Mouse (Mus musculus) cerebellum, postnatal 10 days (tissue): ENCODE measurements around the gene Bex6.
A peak's percentile ranks its signal among the peaks of the same experiment; 100 is the strongest.
"Not testable (repeated sequence)": the region's sequence is repeated elsewhere in the genome, so short reads cannot be mapped to it uniquely, and the experiment has no call there.

Experiments used
- DNase-seq, 2 experiments: peaks; one replicate each; pipeline ENCODE4 v3.0.0; 2021; ENCODE audit warnings: mixed read lengths in 2 of 2

The Bex6 gene

DNA sequence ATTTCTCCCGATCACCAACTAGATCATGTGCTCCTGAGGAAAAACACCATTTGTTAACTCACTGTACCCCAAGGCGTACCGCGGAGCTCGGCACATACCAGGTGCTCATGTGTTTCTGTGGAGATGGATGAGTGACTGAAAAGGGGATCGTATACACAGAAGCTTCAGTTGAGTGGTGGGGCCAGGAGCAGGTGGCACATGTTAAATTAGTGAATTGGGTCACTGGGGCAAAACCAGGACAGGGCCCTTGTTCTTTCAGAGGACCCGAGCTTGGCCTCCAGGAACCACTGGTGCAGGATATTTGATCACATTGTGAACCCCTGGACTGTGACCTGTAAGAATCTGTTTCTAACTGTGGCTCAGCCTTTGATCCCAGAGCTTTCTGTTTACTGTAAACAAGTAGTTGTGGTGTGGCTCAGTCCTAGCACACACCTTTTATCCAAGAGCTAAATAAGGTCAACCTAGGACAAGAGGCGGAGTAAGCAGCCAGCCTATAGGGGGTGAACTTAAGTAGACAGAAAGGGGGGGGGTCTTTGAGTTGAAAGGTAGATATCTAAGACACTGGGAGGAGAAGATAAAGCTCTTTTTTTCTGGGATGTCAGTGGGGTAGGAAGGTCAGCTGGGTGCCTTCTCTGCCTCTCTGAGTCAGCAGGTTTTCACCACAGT is 5.2 kb upstream of the Bex6 start:
- no peak for DNase-seq

DNA sequence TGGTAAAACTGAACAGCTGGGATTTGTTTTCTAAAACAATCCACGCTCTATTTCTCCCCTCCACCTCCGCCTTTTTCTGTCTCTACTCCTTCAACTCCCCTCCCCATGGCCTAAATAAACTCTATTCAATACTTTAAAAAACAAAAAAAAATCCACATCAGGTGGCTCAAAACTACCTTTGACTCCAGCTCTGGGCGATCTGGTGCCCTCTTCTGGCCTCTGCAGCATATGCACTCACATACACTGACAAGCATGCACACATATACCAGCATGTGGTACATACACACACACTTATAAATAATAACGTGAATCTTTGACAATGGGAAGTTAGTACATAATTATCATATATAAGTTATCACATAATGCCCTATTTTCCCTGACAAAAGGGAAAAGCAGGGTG is 4.6 kb upstream of the Bex6 start:
- no peak for DNase-seq

DNA sequence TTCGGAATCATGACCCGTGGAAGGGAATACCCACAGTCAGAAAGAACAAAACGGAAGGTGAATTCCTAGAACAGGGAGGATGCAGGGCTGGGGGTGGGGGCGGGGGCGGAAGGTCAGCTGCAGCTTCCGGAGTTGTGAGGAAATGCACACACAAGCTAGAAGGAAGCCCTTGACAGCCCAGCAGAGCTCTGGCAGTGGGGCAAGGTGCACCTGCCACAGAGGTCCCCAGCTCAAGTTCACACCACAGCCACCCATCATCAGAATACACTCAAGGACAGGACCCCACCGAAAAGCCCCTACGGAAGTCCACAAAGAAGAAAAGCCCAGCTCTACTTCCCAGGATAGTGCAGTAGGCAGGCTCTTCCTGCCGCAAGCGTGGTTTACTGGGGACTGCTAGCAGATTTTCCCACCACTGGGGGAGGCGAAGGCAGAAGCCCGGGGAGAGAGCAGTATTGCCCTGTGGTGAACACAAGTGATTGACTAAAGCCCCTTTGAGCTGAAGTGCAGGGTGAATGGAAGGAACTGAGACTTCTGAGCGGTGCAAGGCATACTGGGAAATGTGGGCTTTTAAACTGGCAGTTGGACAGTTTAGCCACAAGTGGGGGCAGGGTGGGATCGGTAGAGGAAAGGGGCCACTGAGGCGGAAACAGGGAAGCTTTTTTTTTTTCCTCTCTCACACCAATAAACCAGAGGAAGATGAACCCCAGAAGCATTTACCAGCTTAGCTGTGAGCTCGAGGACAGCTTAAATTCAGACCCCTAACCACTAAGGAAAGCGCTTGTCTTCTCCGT is 2.5 kb upstream of the Bex6 start:
- DNase-seq, result no peak

DNA sequence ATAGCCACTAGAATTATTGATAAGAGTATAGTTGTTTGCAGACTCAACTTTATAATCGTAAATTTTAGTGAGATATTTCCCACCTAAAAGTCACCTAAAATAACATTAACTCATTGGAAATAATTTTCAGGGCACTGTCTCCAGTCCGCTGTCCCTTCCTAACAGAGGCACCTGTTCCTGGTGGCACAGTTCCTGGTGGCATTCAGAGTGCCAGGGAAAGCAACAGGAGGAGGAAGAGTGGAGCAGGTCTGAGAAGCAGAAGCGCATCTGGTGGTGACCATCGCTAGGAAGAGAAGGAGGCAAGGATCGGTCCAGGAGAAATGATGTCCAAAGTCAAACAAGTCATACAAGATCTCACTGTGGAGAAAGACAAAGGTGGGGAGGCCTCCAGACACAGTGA is 6.4 kb downstream of the Bex6 start:
- DNase-seq, result peak; percentile 37 to 60

DNA sequence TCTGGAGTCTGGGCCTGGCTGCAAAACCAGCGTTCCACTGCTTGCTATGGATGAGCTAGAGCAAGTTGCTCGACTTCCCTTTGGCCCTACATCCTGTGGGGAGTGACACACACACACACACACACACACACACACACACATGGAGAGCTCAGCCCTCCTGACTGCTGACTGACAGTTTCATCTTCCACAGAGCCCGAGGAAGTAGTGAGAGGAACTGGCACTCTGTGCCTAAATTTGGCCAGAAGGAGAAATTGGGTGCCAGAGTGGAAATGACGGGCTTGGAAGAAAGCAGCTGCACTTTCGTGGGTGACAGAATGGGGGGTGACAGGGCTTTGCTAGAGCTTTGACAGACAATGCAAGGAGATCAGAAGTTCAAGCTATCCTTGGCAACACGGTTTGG is 9.5 kb downstream of the Bex6 start:
- DNase-seq, result peak; percentile 53 to 62

DNA sequence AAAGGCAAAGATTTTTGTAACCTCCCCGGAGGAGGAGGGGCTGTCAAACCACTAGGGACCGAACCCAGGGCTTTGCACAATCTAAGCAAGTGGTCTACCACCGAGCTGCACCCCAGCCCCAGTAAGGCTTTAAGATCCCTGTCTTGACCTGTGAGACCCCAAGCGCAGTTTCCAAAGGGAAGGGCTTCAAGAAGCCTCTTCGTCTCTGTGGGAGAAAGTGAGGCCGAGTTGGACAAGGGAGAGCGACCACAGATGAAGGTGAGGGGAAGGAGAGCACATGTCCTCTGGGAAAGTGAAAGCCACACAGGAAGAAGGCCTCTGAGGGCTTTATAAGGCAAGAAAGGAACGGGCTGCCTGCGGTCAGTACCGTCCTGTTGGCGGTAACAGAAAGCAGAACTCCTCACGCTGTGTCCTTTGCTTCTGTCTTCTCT is 10.4 kb downstream of the Bex6 start:
- no peak for DNase-seq

DNA sequence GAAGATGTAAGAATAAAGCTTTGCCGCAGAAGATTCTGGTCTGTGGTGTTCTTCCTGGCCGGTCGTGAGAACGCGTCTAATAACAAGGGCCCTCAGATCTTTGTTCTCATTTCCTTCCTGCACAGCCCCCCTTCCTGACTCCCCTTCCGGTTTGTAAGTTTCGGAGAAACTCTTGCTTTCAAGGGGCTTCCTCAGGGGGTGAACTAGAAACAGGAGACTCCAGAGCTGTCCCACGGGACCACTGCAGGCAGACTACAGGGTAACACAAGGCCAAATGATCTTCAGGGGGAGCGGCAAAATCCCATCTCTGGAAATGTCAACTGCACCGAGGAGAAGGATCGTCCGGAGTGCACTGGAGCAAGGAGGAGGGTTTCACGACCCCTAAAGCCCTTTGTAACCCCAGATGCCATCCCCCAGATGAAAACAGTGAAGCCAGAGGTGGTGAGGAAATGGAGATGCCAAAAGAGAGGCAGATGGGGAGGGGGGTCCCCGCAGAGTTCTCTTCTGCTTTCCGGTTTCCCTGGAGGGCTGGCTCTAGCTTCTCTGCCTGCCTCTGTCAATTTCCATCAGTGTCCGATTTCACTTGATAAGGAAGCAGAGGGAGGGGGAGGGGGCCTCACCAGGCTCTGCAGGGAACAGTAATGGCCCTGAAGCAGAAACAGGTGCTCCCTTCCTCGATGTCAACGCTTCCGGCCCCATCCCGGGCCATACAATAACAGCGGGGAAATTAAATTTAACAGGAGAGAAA is 20.8 kb downstream of the Bex6 start:
- peak; percentile 67 to 70 for DNase-seq

DNA sequence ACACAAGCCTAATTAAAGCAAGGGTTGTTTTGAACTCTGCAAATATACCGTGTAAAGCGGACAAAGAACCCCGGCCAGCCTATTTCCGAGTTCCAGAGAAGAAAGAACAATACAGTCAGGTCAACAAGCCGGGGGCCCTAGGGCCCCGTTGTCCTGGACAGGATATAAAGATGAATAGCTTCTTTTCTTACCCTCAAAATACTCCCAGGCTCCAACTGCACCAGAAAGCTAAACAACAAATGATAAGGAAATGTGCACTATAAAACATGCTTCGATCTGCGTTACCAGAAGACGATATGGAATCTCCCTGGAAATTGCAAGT is 21.3 kb downstream of the Bex6 start:
- DNase-seq, result peak in 1 of 2 experiments; percentile 21

DNA sequence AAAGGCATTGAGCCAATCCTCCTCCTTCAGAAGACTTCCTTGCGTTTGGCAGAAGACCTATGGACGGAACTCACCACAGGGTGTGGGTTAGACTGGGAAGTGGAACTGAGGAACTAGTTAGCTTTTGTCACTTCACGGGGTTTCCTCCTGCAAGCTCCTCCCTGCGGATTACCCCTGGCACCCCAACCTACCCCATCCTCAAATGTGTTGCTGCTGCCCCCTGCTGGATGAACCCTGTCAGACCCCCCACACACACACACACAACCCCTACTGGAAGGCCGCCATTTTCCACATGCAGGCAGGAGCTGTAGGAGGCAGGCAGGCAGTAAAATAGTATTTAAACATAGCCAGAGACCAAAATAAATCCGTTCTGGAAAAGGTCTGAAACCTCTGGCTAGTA is 23.1 kb downstream of the Bex6 start:
- DNase-seq, result peak; percentile 61

DNA sequence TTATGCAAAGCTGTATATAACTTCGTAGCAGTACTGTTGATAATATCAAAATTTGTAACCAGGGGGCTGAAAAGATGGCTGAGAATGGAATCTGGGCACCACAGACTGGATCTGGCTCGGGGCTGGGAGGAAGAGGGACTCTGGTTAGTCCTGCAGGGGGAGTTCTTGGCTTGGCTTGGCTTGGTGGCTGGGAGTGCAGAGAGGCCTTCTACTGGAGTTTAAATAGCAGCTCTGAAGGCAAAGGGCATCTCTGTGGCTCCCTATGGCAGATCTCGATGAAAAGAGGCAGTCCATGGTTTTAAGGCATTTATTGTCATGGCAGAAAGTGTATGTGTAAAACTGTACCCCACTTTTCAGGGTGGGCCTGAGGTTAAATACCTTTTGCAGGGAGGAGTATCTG is 25.3 kb downstream of the Bex6 start:
- peak; percentile 16 to 26 for DNase-seq

DNA sequence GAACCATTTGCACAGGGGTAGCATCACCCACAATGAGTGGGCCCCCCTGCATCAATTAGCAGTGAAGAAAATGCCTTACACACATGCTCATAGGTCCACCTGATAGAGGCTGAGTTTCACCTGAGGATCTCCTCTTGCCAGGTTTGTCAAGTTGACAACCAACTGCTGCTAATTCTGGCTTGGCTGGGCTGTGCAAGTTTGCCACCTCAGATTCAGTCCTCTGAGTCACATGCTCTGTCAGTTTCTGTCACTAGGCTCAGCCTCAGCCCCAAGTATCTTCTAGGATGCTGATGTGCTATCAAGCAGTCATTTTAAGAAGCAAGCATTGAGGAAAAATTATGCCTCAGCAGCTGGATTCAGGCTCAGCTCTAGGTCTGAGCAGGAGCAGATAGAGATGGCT is 34.5 kb downstream of the Bex6 start:
- no peak for DNase-seq

DNA sequence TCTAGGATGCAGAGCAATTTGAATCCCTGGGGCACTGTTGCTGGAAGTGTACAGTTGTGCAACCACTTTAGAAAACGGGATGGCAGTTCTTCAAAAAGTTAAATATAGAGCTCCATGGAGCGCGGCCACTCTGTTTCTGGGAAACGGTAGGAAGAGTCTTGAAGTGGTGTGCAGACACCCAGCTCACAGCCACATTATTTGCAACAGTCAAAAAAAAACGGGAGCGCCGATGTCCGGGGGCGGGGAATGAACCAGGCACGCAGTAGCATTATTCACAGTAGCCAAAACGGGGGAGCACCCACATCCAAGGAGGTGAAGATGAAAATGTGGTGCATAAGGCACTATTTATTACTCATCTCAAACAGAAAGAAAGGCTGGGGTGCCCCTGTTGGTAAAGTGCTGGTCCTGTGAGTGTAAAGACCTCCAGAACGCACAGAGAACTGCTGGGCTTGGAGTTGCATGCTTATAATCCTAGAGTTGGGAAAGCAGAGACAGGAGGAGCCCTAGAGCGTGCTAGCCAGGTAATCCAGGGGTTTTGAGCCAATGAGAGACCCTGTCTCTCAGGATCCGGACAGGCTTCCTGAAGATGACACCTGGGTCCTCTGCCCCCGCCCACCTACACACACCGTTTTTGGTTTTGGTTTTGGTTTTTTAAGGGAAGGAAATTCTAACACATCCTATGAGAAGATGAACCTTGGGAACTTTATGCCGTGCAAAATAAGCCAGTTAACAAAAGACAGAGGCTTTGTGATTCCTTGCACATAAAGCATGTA is 35.4 kb downstream of the Bex6 start:
- no peak for DNase-seq

DNA sequence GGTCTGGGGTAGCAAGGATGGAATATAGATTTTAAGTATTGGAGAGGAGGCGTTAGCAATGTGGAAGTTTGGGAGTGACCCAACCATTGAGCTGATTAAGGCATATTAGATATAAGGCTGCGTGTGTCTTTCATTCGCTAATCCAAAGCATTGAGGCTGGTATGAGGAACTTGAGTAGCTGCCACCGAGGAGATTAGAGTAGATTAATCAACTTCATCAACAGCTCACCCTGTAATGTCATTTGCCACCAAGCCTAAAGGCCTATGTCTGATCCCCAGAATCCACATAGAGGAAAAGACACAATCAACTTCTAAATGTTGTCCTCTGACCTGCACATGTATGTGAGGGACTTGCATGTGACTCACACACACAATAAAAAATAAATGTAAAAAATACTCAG is 42.2 kb downstream of the Bex6 start:
- DNase-seq, result no peak

DNA sequence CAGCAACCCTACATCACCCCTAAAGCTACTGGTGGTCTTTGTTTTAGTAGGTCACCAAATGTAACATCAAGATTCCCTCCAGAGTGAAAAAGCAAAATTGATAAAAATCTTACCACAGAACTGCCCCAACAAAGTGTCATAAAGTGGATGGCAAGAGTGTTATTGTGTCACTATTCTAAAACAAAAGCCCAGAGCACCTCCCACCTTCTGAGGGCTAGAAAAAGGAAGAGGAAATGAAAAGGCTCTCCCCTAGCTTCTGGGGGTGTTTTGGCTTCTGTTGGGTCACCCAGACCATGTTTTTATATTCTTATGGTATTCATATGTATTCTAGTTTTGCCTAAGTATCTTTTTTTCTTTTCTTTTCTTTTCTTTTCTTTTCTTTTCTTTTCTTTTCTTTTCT is 42.8 kb downstream of the Bex6 start:
- no peak for DNase-seq

DNA sequence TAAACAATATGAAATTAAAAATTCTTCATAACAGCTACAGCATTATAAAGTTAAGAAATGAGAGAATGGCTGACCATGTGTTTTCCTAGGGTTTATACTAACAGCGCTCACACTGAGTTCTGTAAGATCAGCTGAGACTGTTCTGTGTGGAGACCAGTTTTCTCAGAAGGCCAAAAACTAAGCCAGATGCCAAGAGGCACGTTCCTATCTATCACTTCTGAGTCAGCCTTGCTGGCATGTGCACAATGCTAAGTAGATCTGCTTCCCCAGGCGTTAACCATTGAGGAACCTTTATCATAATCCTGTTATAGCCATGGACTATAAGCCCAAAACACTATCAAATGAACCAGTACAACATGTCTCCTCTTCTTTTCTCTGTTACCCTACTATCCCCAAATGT is 52.4 kb downstream of the Bex6 start:
- DNase-seq, result not testable (repeated sequence)
